Mouse (Mus musculus): ENCODE measurements at regions not wholly inside any gene's neighbourhood (a gene's known extent, or its start where the extent isn't known, plus 50 kb on each side); places are given as distances from the start of the nearest gene placed in this dataset.
A peak's percentile ranks its signal among the peaks of the same experiment; 100 is the strongest.

DNA sequence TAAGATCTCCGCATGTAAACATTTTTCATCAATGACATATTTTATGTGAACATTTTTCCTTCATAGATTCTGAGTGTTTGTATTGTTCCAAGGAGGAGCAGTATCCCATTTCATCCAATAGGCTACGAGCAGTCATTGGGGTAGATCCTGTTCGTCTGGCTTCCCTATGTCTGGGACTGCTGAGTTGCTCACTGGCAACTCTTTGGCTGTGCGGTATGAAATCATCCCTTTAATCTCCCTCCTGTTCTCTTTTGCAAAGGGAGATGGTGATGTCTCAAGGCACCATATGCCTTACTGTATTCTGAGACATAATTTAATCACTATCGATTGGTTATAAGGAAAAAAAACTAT lies 133.4 kb upstream of the Fam241a start:
- Histone ChIP-seq H3K4me1 (ENCODE audit: control insufficient read depth, insufficient read depth, low read length) (no peaks in the 10 kb centered on the region), H3K9ac (replicated peaks; ENCODE audit: low read length) (no peak overlapping the region), H3K27ac (replicated peaks; ENCODE audit: low read depth, low read length) (0 out of 2 replicates have a peak overlapping the region, but pooled peaks have one; percentile 20), H3K9me3 (replicated peaks; ENCODE audit: control insufficient read depth, low read length) (no peaks in the 10 kb centered on the region), H3K27me3 (ENCODE audit: control insufficient read depth, insufficient read depth, low read length) (no peaks in the 10 kb centered on the region), H3K36me3 (replicated peaks; ENCODE audit: control insufficient read depth, insufficient read depth, low read depth, low read length) (no peaks in the 10 kb centered on the region), H3K4me2 (ENCODE audit: low read depth, low read length) (no peak overlapping the region), H3K4me3 (ENCODE audit: low read depth, low read length) (no peak overlapping the region)
- ATAC-seq (replicated peaks; ENCODE audit: insufficient number of reproducible peaks, low FRiP score, low TSS enrichment, low read depth) (peak; percentile 68; the same call in 1 of the 2 replicates), DNase-seq (ENCODE audit: low spot score) (no peak)
- WGBS: 65% methylated on average over 5 of the region's 5 CpGs

DNA sequence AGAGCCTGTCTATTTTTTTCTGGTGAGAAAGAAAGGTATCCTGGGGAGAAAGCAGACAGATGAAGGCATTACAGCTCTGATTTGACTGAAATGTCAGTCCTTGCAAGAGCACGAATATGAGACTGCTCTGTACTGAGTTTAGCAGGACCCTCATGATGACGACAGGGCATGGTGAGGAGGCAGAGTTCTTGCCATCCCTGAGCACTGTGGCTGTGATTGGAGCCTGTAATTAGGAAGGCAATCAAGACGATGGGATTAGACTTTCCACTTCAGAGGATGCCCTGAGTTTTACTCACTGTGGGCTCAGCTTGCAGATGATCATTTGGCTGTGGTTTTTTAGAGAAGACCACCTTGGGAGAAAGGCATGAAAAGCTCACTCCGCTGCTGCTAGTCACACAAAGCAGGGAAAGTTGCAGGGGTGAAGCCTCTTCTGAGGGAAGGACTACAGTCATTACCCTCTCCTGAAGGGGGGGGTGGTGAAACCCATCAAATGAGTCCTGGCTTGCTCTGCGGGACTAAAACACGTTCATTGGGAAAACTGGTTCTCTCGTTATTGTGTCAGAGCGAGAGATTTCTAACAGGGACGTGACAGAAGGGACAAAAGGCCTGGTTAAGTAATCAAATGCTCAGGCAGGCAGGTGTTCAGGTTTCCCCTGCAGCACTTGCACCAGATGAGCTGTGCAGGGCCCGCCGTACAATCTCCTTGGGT lies 132.9 kb upstream of the Fam241a start:
- ATAC-seq (replicated peaks; ENCODE audit: insufficient number of reproducible peaks, low FRiP score, low TSS enrichment, low read depth) (peak; percentile 82; the same call in 1 of the 2 replicates), DNase-seq (ENCODE audit: low spot score) (peak; percentile 74)
- H3K9me3 ChIP-seq (replicated peaks; ENCODE audit: control insufficient read depth, low read length): no peaks in the 10 kb centered on the region
- H3K4me1 ChIP-seq (ENCODE audit: control insufficient read depth, insufficient read depth, low read length): no peaks in the 10 kb centered on the region
- 30% methylated on average over 11 of the region's 11 CpGs for WGBS
- no peak overlapping the region for H3K4me3 ChIP-seq (ENCODE audit: low read depth, low read length)
- no peaks in the 10 kb centered on the region for H3K27me3 ChIP-seq (ENCODE audit: control insufficient read depth, insufficient read depth, low read length)
- H3K4me2 ChIP-seq (ENCODE audit: low read depth, low read length): no peak overlapping the region
- H3K36me3 ChIP-seq (replicated peaks; ENCODE audit: control insufficient read depth, insufficient read depth, low read depth, low read length): no peaks in the 10 kb centered on the region
- no peak overlapping the region for H3K27ac ChIP-seq (replicated peaks; ENCODE audit: low read depth, low read length)
- no peak overlapping the region for H3K9ac ChIP-seq (replicated peaks; ENCODE audit: low read length)

DNA sequence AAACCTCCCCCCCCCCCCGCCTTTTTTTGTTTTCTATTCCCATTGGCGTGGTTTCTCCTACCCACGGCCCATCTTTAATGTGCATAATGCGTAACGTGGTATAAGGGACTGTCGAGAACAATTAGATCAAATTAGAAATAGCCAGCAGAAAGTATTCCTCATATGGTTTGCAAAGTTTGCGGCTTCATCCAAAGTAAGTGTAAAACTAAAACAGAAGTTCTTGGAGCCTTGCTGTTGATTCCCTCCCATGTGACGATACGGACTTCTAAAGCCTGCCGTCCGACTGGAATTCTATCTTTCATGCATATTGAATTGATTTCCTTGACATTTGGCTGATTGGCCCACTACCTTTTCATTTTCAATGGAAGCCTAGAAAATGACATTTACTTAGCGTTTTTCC lies 128.7 kb upstream of the Fam241a start:
- Histone ChIP-seq H3K4me2 (ENCODE audit: low read depth, low read length) (no peak overlapping the region), H3K36me3 (replicated peaks; ENCODE audit: control insufficient read depth, insufficient read depth, low read depth, low read length) (no peaks in the 10 kb centered on the region), H3K9ac (replicated peaks; ENCODE audit: low read length) (no peak overlapping the region), H3K27me3 (ENCODE audit: control insufficient read depth, insufficient read depth, low read length) (no peaks in the 10 kb centered on the region), H3K4me1 (ENCODE audit: control insufficient read depth, insufficient read depth, low read length) (no peaks in the 10 kb centered on the region), H3K4me3 (ENCODE audit: low read depth, low read length) (no peak overlapping the region), H3K9me3 (replicated peaks; ENCODE audit: control insufficient read depth, low read length) (no peaks in the 10 kb centered on the region), H3K27ac (replicated peaks; ENCODE audit: low read depth, low read length) (no peak overlapping the region)
- DNase-seq (ENCODE audit: low spot score) (peak; percentile 65), ATAC-seq (replicated peaks; ENCODE audit: insufficient number of reproducible peaks, low FRiP score, low TSS enrichment, low read depth) (no peak)
- WGBS: 56% methylated on average over 12 of the region's 12 CpGs

DNA sequence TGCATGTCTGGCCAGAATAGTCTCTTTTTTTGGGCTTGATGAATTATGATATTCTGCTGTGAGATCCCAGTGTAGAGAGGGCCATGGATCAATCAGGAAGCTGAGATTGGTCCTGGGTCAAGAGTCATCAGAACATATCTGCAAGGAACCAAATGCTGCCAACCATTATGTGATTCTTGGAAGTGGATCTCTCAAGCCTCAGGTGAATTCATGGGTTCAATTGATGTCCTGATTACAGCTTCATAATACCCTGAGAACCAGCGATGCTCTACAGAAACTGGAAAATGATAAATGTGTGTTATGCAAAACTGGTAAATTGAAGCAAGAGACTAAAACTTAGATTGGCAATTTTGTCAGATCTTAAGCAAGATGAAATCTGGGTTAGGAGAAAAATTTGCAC lies 118.8 kb upstream of the Fam241a start:
- Histone ChIP-seq H3K36me3 (replicated peaks; ENCODE audit: control insufficient read depth, insufficient read depth, low read depth, low read length) (no peaks in the 10 kb centered on the region), H3K4me2 (ENCODE audit: low read depth, low read length) (no peak overlapping the region), H3K4me1 (ENCODE audit: control insufficient read depth, insufficient read depth, low read length) (no peaks in the 10 kb centered on the region), H3K27me3 (ENCODE audit: control insufficient read depth, insufficient read depth, low read length) (no peaks in the 10 kb centered on the region), H3K27ac (replicated peaks; ENCODE audit: low read depth, low read length) (no peak overlapping the region), H3K9ac (replicated peaks; ENCODE audit: low read length) (no peak overlapping the region), H3K4me3 (ENCODE audit: low read depth, low read length) (no peak overlapping the region), H3K9me3 (replicated peaks; ENCODE audit: control insufficient read depth, low read length) (no peaks in the 10 kb centered on the region)
- ATAC-seq (replicated peaks; ENCODE audit: insufficient number of reproducible peaks, low FRiP score, low TSS enrichment, low read depth) (no peak), DNase-seq (ENCODE audit: low spot score) (no peak)
- 84% methylated on average over 1 of the region's 1 CpGs for WGBS

- no peaks in the 10 kb centered on the region for H3K9me3 ChIP-seq (replicated peaks; ENCODE audit: control insufficient read depth, low read length)
- H3K27ac ChIP-seq (replicated peaks; ENCODE audit: low read depth, low read length): no peak overlapping the region
- no peaks in the 10 kb centered on the region for H3K27me3 ChIP-seq (ENCODE audit: control insufficient read depth, insufficient read depth, low read length)
- no peaks in the 10 kb centered on the region for H3K4me1 ChIP-seq (ENCODE audit: control insufficient read depth, insufficient read depth, low read length)
- no peak overlapping the region for H3K9ac ChIP-seq (replicated peaks; ENCODE audit: low read length)
- WGBS: 86% methylated on average over 18 of the region's 18 CpGs
- no peak for ATAC-seq (replicated peaks; ENCODE audit: insufficient number of reproducible peaks, low FRiP score, low TSS enrichment, low read depth)
- H3K4me3 ChIP-seq (ENCODE audit: low read depth, low read length): no peak overlapping the region
- no peaks in the 10 kb centered on the region for H3K36me3 ChIP-seq (replicated peaks; ENCODE audit: control insufficient read depth, insufficient read depth, low read depth, low read length)
- H3K4me2 ChIP-seq (ENCODE audit: low read depth, low read length): no peak overlapping the region
- no peak for DNase-seq (ENCODE audit: low spot score)
Measured at GRCm38 (mm10) chr3:128002905-128003641, 106.9 kb upstream of the Fam241a start.

- DNase-seq (ENCODE audit: low spot score): peak; percentile 82
- 0 out of 2 replicates have a peak, but pooled peaks have one; percentile 58 for ATAC-seq (replicated peaks; ENCODE audit: insufficient number of reproducible peaks, low FRiP score, low TSS enrichment, low read depth)
- H3K4me3 ChIP-seq (ENCODE audit: low read depth, low read length): no peak overlapping the region
- no peaks in the 10 kb centered on the region for H3K4me1 ChIP-seq (ENCODE audit: control insufficient read depth, insufficient read depth, low read length)
- H3K27me3 ChIP-seq (ENCODE audit: control insufficient read depth, insufficient read depth, low read length): no peaks in the 10 kb centered on the region
- H3K9ac ChIP-seq (replicated peaks; ENCODE audit: low read length): no peak overlapping the region
- H3K27ac ChIP-seq (replicated peaks; ENCODE audit: low read depth, low read length): no peak overlapping the region
- WGBS: 60% methylated on average over 6 of the region's 6 CpGs
- no peaks in the 10 kb centered on the region for H3K36me3 ChIP-seq (replicated peaks; ENCODE audit: control insufficient read depth, insufficient read depth, low read depth, low read length)
- H3K9me3 ChIP-seq (replicated peaks; ENCODE audit: control insufficient read depth, low read length): no peaks in the 10 kb centered on the region
- H3K4me2 ChIP-seq (ENCODE audit: low read depth, low read length): no peak overlapping the region
Measured at GRCm38 (mm10) chr3:128001924-128002501, 105.9 kb upstream of the Fam241a start.

- H3K27ac ChIP-seq (replicated peaks; ENCODE audit: low read depth, low read length): no peak overlapping the region
- WGBS: 59% methylated on average over 7 of the region's 7 CpGs
- no peak overlapping the region for H3K4me2 ChIP-seq (ENCODE audit: low read depth, low read length)
- no peak overlapping the region for H3K9ac ChIP-seq (replicated peaks; ENCODE audit: low read length)
- H3K4me3 ChIP-seq (ENCODE audit: low read depth, low read length): no peak overlapping the region
- no peaks in the 10 kb centered on the region for H3K27me3 ChIP-seq (ENCODE audit: control insufficient read depth, insufficient read depth, low read length)
- no peaks in the 10 kb centered on the region for H3K4me1 ChIP-seq (ENCODE audit: control insufficient read depth, insufficient read depth, low read length)
- DNase-seq (ENCODE audit: low spot score): no peak
- no peaks in the 10 kb centered on the region for H3K36me3 ChIP-seq (replicated peaks; ENCODE audit: control insufficient read depth, insufficient read depth, low read depth, low read length)
- no peak for ATAC-seq (replicated peaks; ENCODE audit: insufficient number of reproducible peaks, low FRiP score, low TSS enrichment, low read depth)
- H3K9me3 ChIP-seq (replicated peaks; ENCODE audit: control insufficient read depth, low read length): no peaks in the 10 kb centered on the region
Measured at GRCm38 (mm10) chr3:127995678-127996077, 99.6 kb upstream of the Fam241a start.

DNA sequence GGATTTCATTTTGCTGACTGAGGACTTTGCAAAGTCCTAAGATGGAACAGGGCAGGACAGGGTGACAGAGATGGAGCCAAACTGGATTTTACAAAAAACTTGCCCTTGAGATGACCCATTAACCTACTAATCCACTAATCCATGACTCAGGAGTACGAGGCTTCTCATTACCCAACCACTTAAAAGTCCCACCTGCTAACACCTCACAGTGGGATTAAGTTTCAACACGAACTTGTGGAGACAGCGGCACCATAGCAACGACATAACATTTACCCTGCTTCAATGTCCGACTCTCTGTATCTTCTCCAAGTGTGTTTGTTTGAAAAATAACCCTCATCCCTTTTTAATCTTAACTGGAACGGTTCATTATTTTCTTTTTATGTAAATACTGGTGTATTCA lies 91.5 kb upstream of the Fam241a start:
- WGBS: 70% methylated on average over 6 of the region's 6 CpGs
- Histone ChIP-seq H3K9ac (replicated peaks; ENCODE audit: low read length) (no peak overlapping the region), H3K4me2 (ENCODE audit: low read depth, low read length) (no peak overlapping the region), H3K27me3 (ENCODE audit: control insufficient read depth, insufficient read depth, low read length) (no peaks in the 10 kb centered on the region), H3K4me1 (ENCODE audit: control insufficient read depth, insufficient read depth, low read length) (no peaks in the 10 kb centered on the region), H3K4me3 (ENCODE audit: low read depth, low read length) (no peak overlapping the region), H3K9me3 (replicated peaks; ENCODE audit: control insufficient read depth, low read length) (no peaks in the 10 kb centered on the region), H3K36me3 (replicated peaks; ENCODE audit: control insufficient read depth, insufficient read depth, low read depth, low read length) (no peaks in the 10 kb centered on the region), H3K27ac (replicated peaks; ENCODE audit: low read depth, low read length) (no peak overlapping the region)
- ATAC-seq (replicated peaks; ENCODE audit: insufficient number of reproducible peaks, low FRiP score, low TSS enrichment, low read depth) (no peak), DNase-seq (ENCODE audit: low spot score) (peak; percentile 21)
